Mouse (Mus musculus) CD4-positive, CD25-positive, alpha-beta regulatory T cell, adult 4 months (primary cell): ENCODE results near the gene Sytl3. TPM values are rescaled to one million over a fixed set of nuclear protein-coding genes. Genes with fewer than 3 reads are reported as not detected.
A peak's percentile ranks its signal among the peaks of the same experiment; 100 is the strongest.
"Not testable (repeated sequence)": the region's sequence is repeated elsewhere in the genome, so short reads cannot be mapped to it uniquely, and the experiment has no call there.

Source experiments
- ATAC-seq: one replicate; pipeline ENCODE4 v1.8.0; 2017
- polyA plus RNA-seq, 2 experiments: library from polyadenylated mRNA; unstranded; fragments of 100-300 nt; shearing (Covaris generic); gene quantifications; one replicate each; pipeline ENCODE4 v1.2.1; 2017

The Sytl3 gene
- polyA plus RNA-seq, 2 experiments from 2014 or later, result 5.0 to 6.1 TPM

DNA sequence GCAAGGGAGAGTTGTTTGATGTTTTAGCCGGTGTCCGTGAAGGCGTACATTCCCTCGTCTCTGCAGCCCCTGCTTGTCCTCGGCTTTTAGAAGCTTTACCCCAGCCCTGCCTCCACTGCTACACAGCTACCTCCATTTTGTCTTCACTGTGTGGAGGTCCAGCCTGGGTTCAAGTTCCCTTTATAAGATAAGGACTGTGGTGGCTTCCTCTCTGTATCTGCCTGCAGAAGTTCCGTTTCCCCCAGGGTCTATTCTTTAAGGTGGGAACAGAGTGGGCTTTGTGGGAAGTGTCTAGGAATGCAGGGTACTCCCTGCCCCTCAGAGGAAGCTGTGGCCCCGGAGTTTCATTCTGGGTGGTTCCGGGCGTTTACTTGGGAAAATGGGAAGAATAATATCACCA is 36.8 kb downstream of the Sytl3 start:
- not testable (repeated sequence) for ATAC-seq

DNA sequence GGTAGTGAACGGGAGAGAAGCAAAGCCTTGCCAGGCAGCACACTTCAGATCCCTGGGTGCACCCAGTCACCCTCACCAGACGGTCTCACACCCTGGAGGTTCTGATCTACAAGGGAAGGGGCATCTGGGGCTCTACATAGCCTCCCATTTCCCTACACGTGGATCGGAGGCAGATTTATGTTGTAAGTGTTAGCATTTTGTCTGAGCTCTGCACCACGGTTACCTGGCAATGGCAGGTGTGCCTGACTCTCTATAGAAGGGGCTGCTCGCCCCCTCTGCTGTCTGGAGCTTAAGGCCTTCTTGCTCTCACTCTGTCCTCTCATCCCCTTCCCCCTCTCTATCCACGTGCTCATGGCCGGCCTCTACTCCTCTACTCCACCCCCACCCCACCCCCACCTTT is 37.6 kb downstream of the Sytl3 start:
- ATAC-seq, result not testable (repeated sequence)

DNA sequence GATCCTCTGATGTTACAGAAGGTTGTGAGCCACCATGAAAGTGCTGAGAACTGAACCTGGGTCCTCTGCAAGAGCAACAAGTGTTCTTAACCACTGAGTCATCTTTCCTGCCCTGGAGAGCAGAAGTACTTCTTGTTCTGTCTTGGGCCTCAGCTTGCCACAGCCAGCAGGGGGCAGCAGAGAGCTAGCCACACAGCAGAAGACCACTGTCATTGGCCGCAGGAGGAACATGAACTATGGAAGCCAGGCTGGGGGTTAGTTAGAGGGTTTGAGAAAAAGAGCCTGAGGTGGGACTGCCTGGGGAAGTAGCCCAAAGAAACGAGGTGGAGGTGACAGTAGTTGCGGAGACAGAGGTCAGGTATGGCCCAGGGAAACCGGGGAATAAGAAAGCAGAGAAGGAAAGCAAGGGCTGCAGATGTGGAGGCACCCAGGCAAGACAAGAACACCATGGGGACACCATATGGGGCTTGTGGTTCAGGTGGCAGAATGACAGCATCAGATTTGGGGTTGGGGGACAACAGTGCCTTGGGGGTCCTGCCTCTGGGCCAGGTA is 38.4 kb downstream of the Sytl3 start:
- peak; percentile 88 for ATAC-seq

DNA sequence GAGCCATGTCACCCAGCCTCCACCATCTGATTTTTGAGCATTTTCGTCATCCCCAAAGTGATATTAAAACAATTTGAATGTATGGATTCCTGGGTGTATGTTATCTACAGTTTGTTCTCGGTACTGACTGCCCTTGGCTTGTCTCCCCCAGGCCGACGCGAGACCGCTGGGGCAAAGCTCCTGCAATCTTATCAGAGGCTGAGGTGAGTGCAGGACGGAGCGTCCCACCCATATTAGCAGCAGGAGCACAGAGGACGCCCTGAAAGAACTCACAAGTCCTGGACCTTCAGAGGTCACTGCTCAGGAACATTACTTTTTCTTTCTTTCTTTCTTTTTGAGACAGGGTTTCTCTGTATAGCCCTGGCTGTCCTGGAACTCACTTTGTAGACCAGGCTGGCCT is 40.6 kb downstream of the Sytl3 start:
- ATAC-seq, result not testable (repeated sequence)

DNA sequence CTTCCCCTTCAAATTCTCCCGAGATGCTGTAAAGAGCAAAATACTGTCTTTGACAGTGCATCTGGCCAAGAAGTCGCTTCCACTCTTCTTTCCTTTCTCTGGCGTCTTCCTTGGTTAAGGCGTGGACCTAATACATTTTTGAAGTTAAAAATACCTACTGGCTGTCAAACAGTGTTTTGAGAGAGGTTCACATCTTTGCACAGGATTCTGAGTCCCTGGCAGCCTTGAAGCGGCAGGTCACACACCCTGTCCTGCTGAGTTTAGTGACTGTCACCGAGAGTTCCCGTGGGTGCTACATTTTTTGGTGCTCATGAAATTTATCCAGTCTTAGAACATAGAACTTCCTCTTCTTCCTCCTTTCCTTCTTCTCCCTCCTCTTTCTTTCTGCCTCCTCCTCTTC is 41.2 kb downstream of the Sytl3 start:
- ATAC-seq, result not testable (repeated sequence)

DNA sequence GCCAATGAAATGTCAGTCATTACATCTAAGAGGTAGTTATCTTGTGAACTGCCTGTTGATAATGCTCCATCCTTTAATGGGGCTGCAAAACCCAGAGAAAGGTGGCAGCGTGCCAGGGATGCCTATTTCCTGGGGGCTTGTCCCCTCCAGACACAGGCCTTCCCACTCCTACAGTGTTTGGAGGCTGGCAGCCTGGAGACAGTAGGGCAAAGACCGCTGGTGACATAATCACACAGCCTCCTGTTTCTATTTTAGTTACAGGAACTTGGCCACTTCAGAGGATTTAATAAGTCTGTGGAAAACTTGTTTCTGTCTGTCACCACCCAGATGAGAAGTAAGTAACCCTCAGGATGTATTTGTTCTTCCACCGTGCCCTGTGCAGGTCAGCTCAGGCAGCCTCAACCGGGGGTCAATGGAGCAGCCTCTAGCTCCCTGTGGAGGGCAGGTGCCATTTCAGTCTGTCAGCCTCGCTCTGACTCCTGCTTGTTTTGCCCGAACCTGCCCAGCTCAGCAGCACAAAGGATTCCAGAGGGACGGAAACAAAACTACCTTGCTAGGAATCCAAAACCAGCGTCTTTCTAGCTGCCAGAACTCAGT is 43.8 kb downstream of the Sytl3 start:
- not testable (repeated sequence) for ATAC-seq

DNA sequence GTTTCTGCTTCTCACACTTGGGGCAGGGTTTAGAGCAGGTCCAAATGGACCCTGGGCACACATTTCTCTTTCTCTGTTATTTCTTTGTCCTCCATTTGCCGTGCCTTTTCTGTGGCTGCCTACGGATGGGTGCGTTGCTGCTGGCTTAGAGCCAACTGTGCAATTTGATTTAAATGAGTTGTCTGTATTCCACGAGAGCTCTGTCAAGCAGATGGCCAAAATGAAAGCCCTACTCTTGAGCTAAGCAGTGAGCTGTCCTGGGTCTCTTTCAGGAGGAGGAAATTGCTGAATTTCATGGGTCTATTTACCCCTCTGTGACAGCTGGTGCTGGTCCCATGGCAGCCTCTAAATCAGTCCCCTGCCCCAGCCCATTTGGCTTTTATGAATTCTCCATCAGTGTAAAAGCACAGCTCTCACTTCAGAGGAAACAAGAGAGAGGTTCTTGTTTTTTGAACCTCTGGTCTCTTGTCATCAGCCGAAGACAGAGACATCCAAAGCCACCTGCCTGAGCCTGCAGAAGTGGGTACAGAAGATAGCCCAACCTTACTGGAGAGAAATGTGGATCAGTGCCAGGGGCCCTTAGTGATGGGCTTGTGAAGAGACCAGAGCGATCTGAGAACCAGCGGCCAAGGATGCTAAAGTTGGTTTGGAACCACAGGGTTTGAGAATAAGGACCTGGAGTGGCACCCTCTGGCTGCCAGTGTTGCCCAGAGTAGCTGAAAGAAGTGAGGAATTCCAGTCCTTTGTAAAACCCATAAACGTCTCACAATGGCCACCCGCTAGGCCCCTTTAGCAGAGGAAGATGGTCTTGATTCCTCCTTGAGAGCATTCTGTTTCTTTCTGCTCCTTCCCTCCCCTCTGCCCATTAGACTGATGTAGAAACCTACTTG is 44.7 kb downstream of the Sytl3 start:
- ATAC-seq, result not testable (repeated sequence)

DNA sequence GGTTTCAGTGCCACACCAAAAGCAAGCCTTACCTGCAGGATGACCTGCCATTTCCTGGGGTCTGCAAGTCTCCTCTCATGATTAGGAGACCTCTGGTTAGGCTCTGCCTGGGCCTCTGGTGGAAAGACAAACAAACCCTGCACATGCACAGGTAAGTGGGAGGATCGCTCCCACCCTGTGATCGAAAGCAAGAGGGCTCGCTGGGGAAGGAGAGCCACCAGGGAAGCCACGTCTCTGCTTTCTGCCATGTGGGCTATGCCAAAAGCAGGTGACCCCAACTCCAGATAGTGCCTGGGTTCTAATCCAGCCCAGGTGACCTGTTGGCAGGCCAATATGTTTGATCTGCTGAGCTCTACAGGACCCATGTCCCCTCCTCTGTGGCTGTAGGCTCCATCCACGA is 47.6 kb downstream of the Sytl3 start:
- not testable (repeated sequence) for ATAC-seq

DNA sequence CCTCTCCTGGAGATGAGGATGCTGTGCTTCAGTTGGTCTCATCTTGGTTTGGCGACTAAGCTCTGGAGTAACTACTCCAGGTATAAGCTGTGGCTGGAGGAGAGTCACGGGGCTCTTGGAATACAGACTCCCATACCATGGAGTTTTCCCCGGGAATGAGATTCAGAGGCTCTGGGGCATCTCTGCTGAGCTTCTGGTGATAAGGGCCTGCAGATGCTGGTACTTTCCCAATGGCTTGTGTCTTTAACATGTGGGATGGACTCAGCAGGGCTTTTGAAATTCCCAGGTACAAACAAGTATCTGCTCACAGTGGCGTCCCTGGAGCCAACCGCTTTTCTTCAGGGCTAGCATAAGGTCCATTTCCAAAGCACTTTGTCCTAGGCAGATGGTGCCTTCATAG is 48.5 kb downstream of the Sytl3 start:
- not testable (repeated sequence) for ATAC-seq

DNA sequence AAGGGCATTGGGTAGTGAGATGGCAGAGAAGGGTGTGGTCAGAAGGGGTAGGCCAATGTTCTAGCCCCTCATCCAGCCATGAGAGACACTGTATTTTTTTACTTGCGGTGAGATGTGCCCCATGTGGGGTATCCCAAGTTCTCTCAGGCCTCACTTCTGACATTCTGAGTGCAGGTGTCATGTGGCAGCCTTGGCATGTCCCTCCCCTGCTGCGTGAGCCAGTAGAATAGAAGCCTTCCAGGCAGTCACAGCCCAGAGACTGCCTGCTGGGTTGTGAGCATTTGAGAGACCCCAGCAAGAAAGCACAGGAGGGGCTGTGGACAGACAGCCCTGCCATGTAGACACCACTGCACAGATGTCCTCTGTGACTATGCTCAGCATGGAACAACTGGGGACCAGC is 49.3 kb downstream of the Sytl3 start:
- ATAC-seq, result not testable (repeated sequence)

DNA sequence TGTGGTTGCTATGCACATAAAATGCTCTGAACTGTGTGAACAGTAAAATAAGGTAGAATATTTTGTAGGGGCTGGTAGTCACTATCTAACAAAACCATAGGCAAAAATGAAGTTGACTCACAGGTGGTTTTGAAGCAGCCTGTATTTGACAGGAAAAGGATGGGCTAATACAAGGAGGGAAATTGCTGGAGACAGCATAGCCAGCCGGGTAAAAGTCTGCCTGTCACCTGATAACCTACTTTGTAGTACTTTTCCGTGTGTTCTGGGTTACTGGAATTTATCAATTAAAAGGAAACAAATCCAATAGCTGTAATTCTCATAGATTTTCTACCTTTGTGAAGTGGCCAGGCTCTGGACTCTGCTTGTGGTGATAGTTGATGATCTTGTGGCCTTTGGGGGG is 54.6 kb downstream of the Sytl3 start:
- not testable (repeated sequence) for ATAC-seq

DNA sequence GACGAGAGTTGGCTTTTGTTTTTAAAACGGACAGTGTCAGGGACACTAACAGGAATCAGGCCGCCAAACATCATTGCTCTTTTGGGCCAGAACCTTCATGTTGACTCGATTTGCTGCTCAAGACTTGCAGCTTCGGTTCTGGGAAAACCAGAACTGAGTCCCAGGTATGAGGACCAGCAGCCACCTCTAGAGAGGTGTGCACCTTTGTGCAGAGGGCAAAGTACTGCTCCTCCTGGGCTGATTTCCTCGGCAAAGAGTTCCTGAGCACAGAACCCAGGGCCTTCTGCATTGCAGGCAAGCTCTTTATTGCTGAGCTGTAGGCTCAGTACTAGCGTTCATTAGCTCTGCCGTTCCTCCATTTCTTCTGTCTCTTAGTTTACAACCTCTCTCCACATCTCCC is 55.1 kb downstream of the Sytl3 start:
- ATAC-seq, result not testable (repeated sequence)

DNA sequence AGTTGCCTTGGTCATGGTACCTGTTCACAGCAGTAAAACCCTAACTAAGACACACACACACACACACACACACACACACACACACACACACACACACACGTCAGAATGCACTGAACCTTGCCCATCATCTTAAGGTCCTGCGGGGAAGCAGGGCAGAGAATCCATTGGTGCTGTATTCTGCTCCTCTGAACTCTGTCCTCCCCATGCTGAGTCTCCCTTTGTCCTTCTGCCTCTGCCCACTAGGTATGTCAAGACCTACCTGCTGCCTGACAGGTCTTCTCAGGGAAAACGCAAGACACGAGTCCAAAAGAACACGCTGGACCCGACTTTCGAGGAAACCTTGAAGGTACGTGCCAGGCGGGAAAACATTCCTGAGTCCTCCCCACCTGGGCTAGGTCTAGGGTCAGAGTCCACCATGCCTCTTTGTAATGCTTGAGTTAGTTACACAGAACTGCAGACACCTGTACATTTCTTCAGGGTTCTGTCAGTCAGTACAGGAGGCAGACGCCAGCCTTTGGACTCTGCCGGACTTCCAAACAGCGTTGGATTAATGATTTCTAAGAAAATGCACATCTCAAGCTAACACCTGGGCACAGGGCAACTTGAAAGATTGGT is 69.2 kb downstream of the Sytl3 start:
- no peak for ATAC-seq

DNA sequence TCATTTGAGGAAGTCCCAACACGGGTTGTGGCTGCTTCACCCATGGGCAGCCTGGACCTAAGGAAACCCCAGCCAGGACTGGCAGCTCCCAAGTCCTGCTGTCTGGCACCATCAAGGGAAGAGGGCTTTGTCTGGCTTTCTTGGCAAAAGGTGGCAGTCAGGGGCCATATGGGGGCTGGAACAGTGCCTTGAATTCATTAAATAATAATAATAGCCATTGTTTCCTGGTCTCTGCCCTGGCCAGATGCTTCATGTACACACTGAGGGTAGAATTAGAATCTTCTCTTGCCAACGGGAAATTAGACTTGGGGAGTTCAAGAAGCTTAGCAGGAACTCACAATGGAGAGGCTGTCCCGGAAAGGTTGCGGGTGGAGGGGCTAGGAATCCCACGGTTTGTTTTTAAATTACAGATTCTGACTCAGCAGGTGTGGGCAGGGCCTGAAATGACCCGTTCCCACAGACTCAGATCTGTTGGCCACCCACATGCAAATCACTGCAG is 70.4 kb downstream of the Sytl3 start:
- ATAC-seq, result no peak

DNA sequence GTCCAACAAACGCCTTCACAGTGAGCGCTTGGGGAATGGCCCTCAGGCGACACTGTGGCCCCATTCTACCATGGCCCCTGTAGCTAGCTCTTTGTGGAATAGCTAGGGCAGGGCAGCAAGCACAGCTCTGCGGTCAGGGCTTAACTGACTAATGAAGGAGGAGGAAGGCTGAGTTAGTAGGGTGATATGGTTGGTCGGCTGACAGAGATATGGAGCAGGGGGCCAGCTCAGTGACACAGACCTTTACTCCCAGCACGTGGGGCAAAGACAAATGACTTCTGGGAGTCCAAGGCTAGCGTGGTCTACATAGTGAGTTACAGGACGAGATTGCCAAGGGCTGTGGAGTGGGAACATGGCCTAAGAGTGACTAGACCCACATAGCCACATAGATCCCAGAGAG is 72.2 kb downstream of the Sytl3 start:
- ATAC-seq, result no peak

DNA sequence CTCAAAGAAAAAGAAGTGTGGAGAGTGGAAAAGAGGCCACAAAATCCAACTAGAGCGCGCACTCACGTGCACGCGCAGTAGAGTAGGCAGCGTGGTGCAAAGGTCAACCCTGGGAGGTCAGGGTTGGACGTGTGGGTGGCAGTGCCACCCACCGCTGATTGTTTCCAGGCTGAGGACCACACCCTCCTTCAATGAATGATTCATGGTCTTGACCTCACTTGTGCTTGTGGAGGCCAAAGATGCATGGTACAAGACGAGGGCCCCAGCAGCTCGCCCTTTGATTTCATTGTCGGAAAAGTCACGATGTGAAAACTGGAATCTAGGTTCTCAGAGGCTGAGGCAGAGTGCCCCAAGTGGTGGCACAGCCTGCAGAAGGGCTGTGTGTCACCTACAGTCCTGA is 72.7 kb downstream of the Sytl3 start:
- ATAC-seq, result no peak

DNA sequence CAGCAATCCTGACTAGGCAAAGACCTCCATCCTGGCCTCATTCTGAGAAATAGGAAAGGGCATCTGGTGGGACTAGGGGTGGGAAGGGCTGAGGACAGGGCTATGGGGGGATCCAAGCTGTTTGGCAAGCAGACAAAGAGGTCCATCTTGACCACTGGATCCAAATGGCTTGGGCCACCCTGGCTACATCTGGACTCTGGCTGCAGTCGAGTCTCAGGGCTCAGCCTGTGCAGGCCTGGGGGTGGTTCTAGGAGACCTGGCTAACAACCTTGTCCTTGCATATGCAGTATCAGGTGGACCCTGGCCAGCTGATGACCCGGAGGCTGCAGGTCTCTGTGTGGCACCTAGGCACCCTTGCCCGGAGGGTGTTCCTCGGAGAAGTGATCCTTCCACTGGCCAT is 73.8 kb downstream of the Sytl3 start:
- no peak for ATAC-seq

DNA sequence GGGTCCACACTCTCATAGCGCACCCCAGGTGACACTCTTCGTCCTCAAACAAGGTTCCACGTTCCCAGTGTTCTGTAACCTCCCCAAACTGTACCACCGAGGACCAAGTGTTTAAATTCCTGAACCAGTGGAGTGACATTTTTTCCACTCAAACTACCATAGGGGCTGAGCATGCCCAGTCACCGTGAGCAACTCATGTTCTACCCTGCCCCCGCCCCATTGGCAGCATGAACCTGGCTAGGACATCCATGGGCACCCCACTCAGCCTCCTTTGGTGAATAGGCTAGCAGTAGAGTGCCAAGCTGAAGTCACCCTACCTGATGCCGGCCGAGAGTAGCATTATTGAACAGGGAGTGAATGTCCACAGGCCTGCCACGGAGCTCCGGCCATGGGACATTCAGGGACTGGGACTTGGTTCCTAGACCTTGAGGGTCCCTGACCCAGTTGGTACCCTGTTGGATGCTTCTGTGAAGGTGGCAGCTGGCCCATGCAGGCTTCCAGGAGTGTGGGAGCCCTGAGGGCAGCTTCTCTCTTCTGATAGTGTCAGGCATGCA is 74.5 kb downstream of the Sytl3 start:
- no peak for ATAC-seq

DNA sequence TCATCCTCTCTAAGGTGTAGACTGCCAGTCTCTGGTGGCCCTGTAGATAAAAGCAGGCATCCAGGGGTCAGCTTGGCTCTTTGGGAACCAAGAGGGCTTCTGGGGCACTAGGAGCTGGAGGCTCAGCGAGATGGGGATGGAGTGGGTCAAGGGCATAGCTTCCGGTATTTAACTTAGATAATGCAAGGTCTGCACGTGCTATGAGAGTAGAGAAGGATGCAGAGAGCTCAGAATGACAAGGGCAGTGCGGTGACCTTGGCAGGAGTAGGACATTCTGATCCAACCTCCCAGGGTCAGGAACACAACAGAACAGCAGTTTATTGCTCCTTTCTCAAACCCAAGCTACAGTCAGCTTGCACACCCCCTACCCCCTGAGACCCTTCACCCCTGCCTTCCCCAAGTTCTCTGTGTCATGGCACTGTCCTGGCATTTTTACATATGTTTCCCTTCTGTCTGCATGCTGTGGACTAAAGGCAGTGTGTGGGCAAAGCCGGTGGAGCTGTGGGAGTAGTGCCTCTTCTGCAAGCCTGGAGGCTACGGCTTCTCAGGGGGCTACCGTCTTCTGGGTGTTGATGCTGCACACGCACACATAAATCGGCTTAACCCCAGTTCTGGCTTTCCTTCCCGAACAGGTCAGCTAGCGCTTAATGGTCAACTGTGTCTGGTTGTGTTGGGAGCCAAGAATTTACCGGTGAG is 76.0 kb downstream of the Sytl3 start:
- no peak for ATAC-seq

DNA sequence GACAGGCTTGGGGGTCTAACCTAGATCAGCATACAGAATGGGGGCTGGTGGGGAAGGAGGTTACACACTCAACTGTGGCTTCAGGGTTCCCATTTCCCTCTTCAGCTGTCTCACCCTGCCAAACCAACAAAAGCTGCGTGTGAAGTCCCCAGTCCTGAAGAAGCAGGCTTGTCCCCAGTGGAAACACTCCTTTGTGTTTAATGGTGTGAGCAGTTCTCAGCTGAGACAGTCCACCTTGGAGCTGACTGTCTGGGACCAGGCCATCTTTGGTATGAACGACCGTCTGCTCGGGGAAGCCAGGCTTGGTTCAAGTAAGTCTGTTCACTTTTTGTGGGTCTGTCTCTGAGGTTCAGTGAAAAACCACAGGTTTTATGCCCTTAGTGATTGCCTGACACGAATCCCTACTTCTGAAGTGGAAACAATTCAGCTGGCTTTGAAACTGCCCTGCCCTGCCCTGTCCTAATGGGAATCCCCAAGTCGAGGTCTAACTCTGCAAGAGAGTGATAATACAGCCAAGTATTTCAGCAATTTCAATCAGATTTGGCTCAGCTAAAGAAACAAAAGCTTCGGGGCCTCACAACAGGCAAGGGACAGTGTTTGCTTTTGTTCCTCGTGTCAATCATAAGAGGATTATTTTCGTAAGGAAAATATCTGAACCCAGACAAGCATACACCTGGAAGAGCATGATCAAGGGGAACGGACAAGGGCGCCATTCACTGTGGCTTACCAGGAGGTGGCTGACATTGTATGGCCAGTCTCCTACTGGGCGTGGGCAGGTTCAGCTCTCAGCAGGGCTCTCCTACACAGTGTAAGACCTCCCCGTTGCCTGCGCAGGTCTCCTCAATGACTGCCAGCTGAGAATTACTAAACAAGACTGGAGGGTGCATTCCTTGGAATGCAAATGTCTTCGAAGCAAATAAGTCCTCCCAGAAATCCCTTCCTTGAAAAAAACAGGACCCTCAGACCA is 77.7 kb downstream of the Sytl3 start:
- no peak for ATAC-seq
